Mouse (Mus musculus) ES-Bruce4 (cell line): ENCODE results near the gene Cttnbp2nl. TPM values are rescaled to one million over a fixed set of nuclear protein-coding genes. Genes with fewer than 3 reads are reported as not detected.
A peak's percentile ranks its signal among the peaks of the same experiment; 100 is the strongest.

Source experiments
- H3K27ac ChIP-seq: 2 replicates; pipeline ENCODE4 v1.5.1; 2012; ENCODE audit warnings: low read length, inconsistent platforms; ENCODE audit not compliant: insufficient read depth
- H3K27me3 ChIP-seq: 2 replicates; pipeline ENCODE4 v1.6.1; 2012; ENCODE audit warnings: mild to moderate bottlenecking, low read length, inconsistent platforms; ENCODE audit not compliant: control insufficient read depth, poor library complexity, insufficient read depth, severe bottlenecking
- H3K36me3 ChIP-seq: 2 replicates; pipeline ENCODE4 v1.6.1; 2012; ENCODE audit warnings: inconsistent platforms, mild to moderate bottlenecking, low read length, moderate library complexity; ENCODE audit not compliant: control insufficient read depth, poor library complexity, insufficient read depth, severe bottlenecking
- H3K4me1 ChIP-seq: one replicate; pipeline ENCODE4 v1.8.1; 2011; ENCODE audit warnings: low read length; ENCODE audit not compliant: control insufficient read depth, insufficient read depth
- H3K4me3 ChIP-seq: 2 replicates; pipeline ENCODE4 v1.5.1; 2011; ENCODE audit warnings: low read depth, mild to moderate bottlenecking, low read length
- H3K9ac ChIP-seq: 2 replicates; pipeline ENCODE4 v1.6.1; 2012; ENCODE audit warnings: low read depth, mild to moderate bottlenecking, inconsistent platforms; ENCODE audit not compliant: poor library complexity, severe bottlenecking
- H3K9me3 ChIP-seq: replicated peaks from 2 replicates; pipeline ENCODE4 v1.6.1; 2012; ENCODE audit warnings: mild to moderate bottlenecking, low read length, inconsistent platforms; ENCODE audit not compliant: control insufficient read depth, poor library complexity, insufficient read depth, severe bottlenecking
- CTCF ChIP-seq: IDR thresholded peaks from one replicate; pipeline ENCODE4 v1.8.1; 2011; ENCODE audit warnings: low read depth, low read length
- EP300 ChIP-seq: IDR thresholded peaks from 2 replicates; pipeline ENCODE4 v1.6.1; 2011; ENCODE audit warnings: low read depth, low read length; ENCODE audit not compliant: insufficient read depth
- POLR2A ChIP-seq: IDR thresholded peaks from one replicate; pipeline ENCODE4 v1.8.1; 2011; ENCODE audit warnings: low read length; ENCODE audit not compliant: insufficient read depth
- polyA plus RNA-seq: library from polyadenylated mRNA; stranded (reverse); fragments of >200 nt; gene quantifications from 2 replicates; pipeline ENCODE4 v1.2.4, GENCODE M21; 2011; ENCODE audit warnings: low read depth; ENCODE audit not compliant: missing spikeins, insufficient read depth, insufficient read length

Gene Cttnbp2nl
- polyA plus RNA-seq, 1 experiment: 46.2 TPM

DNA sequence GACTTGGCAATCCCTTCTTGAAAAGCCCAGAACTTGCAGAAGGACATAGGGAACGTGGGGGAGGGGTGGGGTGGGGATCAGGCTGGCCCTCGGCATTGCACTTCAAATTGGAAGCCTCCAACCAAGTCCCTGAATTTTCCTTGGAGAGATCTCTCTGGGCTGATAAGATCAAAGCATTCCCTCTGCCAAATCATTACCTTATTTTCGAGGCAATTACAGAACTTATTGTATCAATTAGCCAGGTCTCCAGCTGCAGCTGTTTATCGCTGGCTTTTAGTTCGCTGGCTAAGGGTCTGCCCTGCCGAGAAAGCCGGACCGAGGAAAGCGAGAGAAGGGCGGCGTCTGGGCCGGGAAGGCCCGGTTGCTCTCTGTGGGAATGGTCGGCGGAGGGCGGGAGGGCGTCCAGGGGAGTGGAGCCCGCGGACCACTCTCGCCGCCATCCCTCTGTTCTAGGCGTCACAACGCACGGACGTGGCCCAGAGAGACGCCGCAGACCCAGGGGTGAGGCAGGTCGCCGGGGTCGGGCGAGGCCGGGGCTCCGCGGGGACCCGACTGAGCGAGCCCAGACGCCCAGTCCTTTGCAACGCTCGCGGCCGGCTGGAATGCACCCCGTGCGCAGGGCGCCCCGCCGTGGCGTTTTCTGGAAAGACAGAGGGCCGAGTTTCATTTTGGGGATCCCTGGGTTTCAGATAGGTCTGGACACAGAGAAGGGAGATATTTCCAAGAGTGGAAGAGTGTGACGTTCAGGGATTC lies 85.2 kb downstream of the Cttnbp2nl start:
- no peaks in the 10 kb centered on the region for H3K36me3 ChIP-seq
- TF ChIP-seq POLR2A (no peak), CTCF (peak; percentile 66)
- H3K27ac ChIP-seq: no peak overlapping the region
- H3K9ac ChIP-seq: peak overlapping the region; percentile 70
- H3K9me3 ChIP-seq: 0 out of 2 replicates have a peak, but pooled peaks cover 4% of the 10 kb centered on the region
- no peaks in the 10 kb centered on the region for H3K4me1 ChIP-seq
- H3K4me3 ChIP-seq: peak overlapping the region; percentile 78
- peaks cover 2% of the 10 kb centered on the region; the same call in 1 of the 2 replicates for H3K27me3 ChIP-seq

- H3K9me3 ChIP-seq: 0 out of 2 replicates have a peak, but pooled peaks cover 4% of the 10 kb centered on the region
- TF ChIP-seq EP300 (no peak), POLR2A (no peak), CTCF (no peak)
- no peaks in the 10 kb centered on the region for H3K36me3 ChIP-seq
- H3K27ac ChIP-seq: no peak overlapping the region
- H3K4me3 ChIP-seq: no peak overlapping the region
- H3K9ac ChIP-seq: no peak overlapping the region
- peaks cover 10% of the 10 kb centered on the region for H3K27me3 ChIP-seq
- H3K4me1 ChIP-seq: no peaks in the 10 kb centered on the region
Observed at GRCm38 (mm10) chr3:104965991-104966554, 86.9 kb downstream of the Cttnbp2nl start.

DNA sequence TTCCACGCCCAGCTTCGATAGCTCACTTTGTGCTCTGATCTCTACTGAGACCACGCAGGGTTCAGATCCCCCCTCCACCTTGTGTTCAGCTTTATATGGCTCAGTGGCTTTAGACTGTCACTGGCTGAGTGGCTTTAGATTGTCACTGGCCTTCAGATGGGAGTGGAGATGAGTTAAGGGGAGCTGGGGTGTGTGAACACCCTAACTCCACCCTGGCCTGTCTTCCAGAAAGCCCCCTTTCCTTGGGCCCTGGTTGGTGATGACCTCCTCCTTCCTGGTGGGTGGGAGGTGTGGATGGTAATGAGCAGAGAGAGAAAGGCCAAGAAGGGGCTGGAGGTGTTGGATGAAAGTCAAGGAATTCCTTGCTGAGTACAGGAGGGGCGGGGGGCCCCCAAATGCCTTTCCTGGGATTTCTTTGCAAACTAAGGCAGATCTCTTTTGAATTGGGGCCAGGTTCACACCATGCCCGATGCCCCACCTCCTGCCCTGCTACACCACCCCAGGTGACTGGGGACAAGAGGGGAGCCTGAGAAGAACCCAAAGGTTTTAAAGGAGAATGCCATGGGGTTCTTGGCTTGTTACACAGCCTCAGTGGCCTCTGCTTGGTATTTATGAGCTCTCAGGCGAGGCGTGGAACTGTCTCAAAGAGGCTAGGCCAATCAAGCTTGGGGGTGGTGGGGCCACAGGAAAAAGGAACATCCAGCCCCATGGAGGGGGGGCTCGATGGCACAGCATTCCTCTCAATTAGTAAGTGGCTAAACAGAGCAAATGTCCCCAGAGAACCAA lies 87.7 kb downstream of the Cttnbp2nl start:
- Histone ChIP-seq H3K9me3 (no peaks in the 10 kb centered on the region), H3K36me3 (no peaks in the 10 kb centered on the region), H3K4me3 (no peak overlapping the region), H3K27me3 (peaks cover 11% of the 10 kb centered on the region), H3K4me1 (no peaks in the 10 kb centered on the region), H3K9ac (no peak overlapping the region), H3K27ac (no peak overlapping the region)
- no peak for TF ChIP-seq EP300
- no peak for TF ChIP-seq POLR2A
- TF ChIP-seq CTCF: no peak

DNA sequence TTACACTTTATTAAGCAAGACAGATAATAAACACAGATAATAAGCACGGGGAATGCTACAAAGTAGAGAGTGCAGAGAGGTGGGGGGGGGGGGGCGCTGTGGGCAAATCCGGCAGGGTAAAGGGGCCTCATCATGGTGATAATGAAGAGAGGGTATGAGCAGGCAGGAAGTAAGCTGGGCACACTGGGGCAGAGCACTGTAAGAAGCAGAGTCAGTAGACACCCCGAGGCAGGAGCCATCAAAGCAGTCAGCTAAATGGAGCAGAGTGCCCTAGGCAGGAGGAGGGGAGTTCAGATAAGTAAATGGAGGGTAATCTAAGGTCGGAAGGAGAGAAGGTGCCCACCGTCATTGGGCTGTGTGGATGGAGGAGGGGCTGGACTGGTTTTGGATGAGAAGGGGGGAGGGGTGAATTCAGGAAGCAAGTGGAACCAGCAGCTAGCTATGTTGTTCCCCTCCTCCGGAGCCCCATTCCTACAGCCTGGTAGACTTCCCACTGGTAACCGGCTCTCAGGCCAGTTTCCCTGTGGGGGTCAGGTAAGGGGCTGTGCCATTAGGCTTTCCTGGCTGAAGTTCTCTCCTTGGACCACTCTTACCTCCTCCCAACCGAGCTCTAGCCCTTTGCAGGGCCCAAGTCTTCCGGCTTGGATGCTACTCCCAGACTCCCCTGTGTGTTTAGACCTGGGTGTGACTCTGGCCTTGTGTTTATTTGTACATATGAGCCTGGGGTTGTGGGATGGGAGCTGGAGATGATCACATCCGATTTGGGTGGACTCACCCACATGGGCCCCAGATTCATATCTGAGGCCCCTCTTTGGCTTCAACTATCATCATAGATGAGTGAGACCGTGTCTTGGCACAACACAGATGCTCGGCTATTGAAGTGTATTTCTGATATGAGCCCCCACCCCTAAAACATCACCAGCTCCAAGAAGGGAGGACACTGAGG lies 89.3 kb downstream of the Cttnbp2nl start:
- H3K9ac ChIP-seq: no peak overlapping the region
- no peaks in the 10 kb centered on the region for H3K36me3 ChIP-seq
- no peaks in the 10 kb centered on the region for H3K9me3 ChIP-seq
- H3K4me3 ChIP-seq: no peak overlapping the region
- no peak for TF ChIP-seq POLR2A
- no peak overlapping the region for H3K27ac ChIP-seq
- H3K4me1 ChIP-seq: no peaks in the 10 kb centered on the region
- H3K27me3 ChIP-seq: peaks cover 12% of the 10 kb centered on the region

DNA sequence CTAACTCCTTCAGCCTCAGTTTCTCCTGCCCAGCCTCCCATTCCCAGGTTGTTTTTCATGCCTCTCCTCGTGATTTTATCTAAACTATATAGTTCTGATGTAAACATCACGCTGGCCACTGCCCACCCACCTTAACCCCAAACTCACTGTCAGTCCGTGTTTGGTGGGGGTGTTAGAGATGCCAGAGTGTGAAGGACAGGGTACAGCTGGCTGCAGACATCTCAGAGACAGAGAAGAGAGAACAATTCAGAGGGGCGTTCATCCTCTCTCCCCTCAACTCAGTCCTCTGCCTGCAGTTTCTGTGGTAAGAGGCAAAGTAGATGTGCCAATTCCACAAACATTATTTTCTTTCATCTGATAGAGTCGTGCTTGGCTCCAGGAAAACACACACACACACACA lies 90.1 kb downstream of the Cttnbp2nl start:
- no peaks in the 10 kb centered on the region for H3K9me3 ChIP-seq
- no peak overlapping the region for H3K27ac ChIP-seq
- H3K27me3 ChIP-seq: peaks cover 12% of the 10 kb centered on the region
- H3K4me3 ChIP-seq: no peak overlapping the region
- no peak for TF ChIP-seq EP300
- no peak for TF ChIP-seq CTCF
- TF ChIP-seq POLR2A: no peak
- H3K4me1 ChIP-seq: no peaks in the 10 kb centered on the region
- H3K36me3 ChIP-seq: no peaks in the 10 kb centered on the region
- no peak overlapping the region for H3K9ac ChIP-seq
